Mouse (Mus musculus) testis, adult 2 months (tissue): Measurements from ENCODE around the gene Rims1.

Source experiments
- CTCF ChIP-seq: fragments of 200-500 bp; IDR thresholded peaks from 2 replicates; pipeline ENCODE4 v1.5.1; 2012; ENCODE audit warnings: low read depth, mild to moderate bottlenecking, inconsistent platforms, low read length, moderate library complexity; ENCODE audit not compliant: control insufficient read depth, insufficient read depth, insufficient replicate concordance
- POLR2A ChIP-seq: fragments of 200-500 bp; IDR thresholded peaks from 2 replicates; pipeline ENCODE4 v1.6.1; 2012; ENCODE audit warnings: low read depth, mild to moderate bottlenecking, inconsistent platforms, low read length, moderate library complexity; ENCODE audit not compliant: control insufficient read depth

DNA sequence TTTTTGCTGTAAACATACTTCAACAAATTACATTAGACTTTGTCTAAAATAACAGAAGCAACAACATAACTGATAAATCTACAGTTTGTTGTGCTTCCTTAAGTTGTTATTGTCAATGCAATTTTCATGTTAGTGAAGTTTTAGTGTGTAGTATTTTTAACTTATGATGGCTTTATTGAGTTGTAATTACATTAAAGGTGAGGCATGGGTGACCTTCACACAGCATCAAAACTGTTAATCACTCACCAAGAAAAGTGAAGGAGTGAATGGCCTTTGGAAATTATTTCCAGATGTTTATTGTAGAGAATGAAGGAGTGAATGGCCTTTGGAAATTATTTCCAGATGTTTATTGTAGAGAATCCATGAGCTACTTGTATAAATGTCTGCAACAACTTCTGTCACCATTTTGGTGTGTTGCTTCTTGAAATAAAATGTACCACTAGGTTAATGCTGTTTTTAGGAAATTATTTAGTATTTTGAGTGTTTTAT is 556.9 kb downstream of the Rims1 start:
- TF ChIP-seq CTCF (no peak), POLR2A (no peak)
